ENCODE assay signal across 16 mouse cellular contexts in genomic region chr6:85046531-85046930, GRCm38 (mm10). TPM values are rescaled to one million over a fixed set of nuclear protein-coding genes. Genes with fewer than 3 reads are reported as not detected.
A peak's percentile ranks its signal among the peaks of the same experiment; 100 is the strongest.
DNase-seq lines count a peak whose midpoint lies in the region.
"Had no signal": no experiment of that assay in that cellular context is flagged by ENCODE, and none has a peak within 500 bp of the region (broad histone marks: within the 10 kb centered on the region; RNA-seq: fewer than 3 reads in every experiment).

No protein-coding gene starts in this region.

- peak; percentile 55 for DNase-seq in heart, adult 11 months
- DNase-seq in heart, postnatal 4 days = no peak
- DNase-seq in adrenal gland, postnatal 10 days = peak; percentile 20
- peak; percentile 6 for DNase-seq in adrenal gland, postnatal 25 days
- peak; percentile 16 for DNase-seq in telencephalon, adult 2 months (ENCODE audit: low read depth, low spot score)
- no peak for DNase-seq in cerebellum, postnatal 10 days
- DNase-seq in lung, postnatal 4 days = no peak
- DNase-seq: cerebellum, adult 11-12 months; cerebellum, adult 9-10 months; cerebellum, postnatal 25 days; forebrain, postnatal 0 days; gastrocnemius, adult 2 months; gastrocnemius, postnatal 14 days; heart, adult 2 months; heart, postnatal 14 days; kidney, adult 2 months had no signal

RNA-seq across cellular contexts. Expression of gene Exoc6b, which starts 22.8 kb away (rescaled TPM):
- total RNA-seq in heart, postnatal 4 days (2021) = 10 to 100 TPM; 22.4 to 29.3 TPM
- 10 to 100 TPM; 27.3 to 40.3 TPM for total RNA-seq in adrenal gland, postnatal 10 days (2021)
- total RNA-seq in adrenal gland, postnatal 25 days (2021) = 40.2 and 55.0 TPM in 2 replicates

Comparison
In these comparisons a context has a peak if more than half of its experiments do, and no peak if none do; other contexts are left out.
1. DNase-seq: peak in heart, adult 11 months (single experiment), adrenal gland, postnatal 10 days (single experiment), adrenal gland, postnatal 25 days (single experiment) and telencephalon, adult 2 months (single experiment); none in heart, postnatal 4 days (single experiment), cerebellum, postnatal 10 days (0 of 2) and lung, postnatal 4 days (0 of 2).